Mouse (Mus musculus) heart, postnatal 36 days (tissue): ENCODE data around the gene Samd4b. TPM values are rescaled to one million over a fixed set of nuclear protein-coding genes. Genes with fewer than 3 reads are reported as not detected.

Experiments used
- DNase-seq, 2 experiments: peaks; one replicate each; pipeline ENCODE4 v3.0.0; 2021 to 2022
- intact Hi-C: fragments of 180-260 bp; cut with DNase I; formaldehyde crosslinking; loops from one replicate; pipeline ENCODE4 v1.15.1; 2025
- total RNA-seq, 2 experiments: library from RNA; stranded (reverse); gene quantifications; 2 replicates each; pipeline ENCODE4 v1.2.3; 2021

Gene Samd4b
- total RNA-seq, 2 experiments from 2014 or later, result 20.5 to 24.5 TPM

DNA sequence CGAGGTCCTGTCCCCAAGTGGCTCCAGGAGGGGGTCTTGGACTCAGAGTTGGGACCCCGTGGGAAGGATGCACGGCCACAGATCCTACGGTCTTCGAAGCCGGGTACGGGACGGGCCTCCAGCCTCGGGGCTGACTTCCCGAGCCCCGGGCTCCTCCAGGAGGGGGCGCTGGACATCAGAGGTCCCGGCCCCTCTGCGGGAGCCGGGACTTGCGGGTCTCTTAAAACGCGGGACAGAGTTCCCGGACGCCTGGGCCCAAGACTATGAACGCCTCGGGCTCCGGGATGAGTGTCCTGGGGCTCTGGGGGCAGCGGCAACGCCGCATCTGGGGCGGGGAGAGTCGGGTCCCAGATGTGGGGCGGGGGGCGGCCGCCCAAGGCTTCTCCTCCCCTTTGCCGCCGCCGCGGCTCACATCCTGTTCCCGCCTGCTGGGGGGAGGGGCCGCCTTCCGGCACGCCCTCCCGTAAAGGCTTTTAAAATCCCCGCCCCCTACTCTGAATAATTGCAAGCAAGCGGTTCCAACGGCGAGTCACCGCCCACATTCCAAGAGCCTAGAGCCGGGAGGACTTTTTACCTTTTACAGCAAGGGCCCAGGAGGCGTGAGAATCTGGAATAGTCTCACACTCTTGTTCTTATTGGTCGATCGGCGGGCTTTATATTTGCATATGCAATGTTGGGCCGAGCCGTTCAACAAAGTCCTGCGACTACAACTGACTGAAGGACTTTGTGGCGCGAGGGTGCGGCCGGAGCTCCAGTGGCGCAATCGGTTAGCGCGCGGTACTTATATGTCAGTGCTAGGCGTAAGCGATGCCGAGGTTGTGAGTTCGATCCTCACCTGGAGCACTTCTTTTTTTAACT, 225.5 kb downstream of the Samd4b start, which contains the start of gene Plekhg2:
Plekhg2 (minus strand) TSS at position 349 of the 858 bp plus-strand sequence.
- DNase-seq, result peak; percentile 99 to 100
- intact Hi-C loops, result loop anchor here (1.0 to 10.0 kb wide), 3 partner anchors 14 to 1038 kb away; partner anchors contain the start of gene Ltbp4

DNA sequence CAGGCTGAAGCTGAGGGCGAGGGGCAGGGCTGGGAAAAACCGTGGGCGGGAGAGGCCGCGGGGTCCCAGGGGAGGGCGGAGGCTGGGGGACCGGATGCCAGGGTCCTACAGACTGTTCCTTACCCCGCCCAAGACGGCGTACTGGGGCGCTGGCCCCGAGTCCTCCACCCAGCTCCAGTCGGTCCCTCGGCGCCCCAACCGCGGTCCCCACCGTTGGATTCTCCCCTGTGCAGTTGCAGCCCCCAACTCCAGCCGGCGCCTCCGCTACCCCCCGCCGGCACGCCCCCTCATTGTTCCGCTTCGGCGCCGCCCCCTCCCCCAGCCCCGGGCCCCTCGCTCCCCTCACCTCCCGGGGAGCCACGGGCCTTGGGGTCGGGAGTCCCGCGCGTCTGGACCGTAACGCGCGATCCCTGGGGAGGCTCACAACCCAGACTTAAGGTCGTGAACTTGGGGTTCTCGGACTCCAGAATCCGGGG, 226.4 kb downstream of the Samd4b start:
- peak; percentile 78 to 82 for DNase-seq
- intact Hi-C loops, result loop anchor here (2.0 to 10.0 kb wide), 3 partner anchors 21 to 1037 kb away; partner anchors contain the start of genes Ltbp4 and Rps16

DNA sequence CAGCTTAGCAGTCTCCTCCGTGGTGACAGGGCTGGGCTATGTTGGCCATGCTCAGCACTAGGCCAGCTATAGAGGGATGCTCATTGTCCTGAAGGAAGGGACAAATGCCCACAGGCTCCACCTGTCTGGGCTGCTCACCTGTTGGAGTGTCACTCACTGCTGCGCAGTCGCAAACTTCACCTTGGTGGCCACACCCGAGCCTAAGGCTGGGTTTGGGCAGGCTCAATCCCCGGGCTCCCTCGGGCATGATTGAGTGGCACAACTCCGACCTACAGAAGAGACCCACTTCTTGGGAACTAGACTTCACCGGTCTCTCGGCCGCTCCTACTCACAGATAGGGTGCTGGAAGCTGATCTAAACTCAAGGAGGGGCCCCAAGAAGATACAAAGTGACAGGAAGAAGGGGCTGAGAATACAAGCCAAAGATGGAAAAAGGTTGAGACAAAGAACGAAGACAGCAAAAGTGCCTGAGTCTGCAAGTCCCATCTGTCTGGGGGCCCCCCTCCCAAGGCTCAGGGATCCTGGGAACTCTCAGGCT, 226.9 kb downstream of the Samd4b start:
- no peak for DNase-seq
- intact Hi-C loops, result loop anchor here (2.0 to 10.0 kb wide), 3 partner anchors 20 to 1036 kb away; partner anchors contain the start of genes Ltbp4 and Rps16

DNA sequence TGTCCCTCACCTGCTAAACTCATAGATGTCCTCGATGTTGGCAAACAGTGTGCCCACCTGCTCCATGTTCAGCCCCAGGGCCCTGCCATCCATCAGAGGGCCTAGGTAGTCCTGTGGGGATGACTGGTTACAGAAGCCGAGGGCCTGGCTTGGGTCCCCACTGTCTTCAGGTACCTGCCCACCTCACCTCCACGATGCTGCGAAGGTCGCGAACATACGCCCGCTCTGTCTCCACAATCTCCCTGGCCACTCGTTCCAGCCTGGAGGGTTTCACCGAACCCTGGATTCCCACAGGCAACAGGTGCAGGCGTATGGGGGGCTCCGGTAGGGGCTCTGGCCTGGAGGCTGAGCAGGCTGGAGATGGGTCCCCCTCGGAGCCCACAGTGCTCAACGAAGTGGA, 227.9 kb downstream of the Samd4b start:
- DNase-seq, result no peak
- intact Hi-C loops, result loop anchor here (2.0 to 10.0 kb wide), 3 partner anchors 19 to 1035 kb away; partner anchors contain the start of genes Ltbp4 and Rps16

DNA sequence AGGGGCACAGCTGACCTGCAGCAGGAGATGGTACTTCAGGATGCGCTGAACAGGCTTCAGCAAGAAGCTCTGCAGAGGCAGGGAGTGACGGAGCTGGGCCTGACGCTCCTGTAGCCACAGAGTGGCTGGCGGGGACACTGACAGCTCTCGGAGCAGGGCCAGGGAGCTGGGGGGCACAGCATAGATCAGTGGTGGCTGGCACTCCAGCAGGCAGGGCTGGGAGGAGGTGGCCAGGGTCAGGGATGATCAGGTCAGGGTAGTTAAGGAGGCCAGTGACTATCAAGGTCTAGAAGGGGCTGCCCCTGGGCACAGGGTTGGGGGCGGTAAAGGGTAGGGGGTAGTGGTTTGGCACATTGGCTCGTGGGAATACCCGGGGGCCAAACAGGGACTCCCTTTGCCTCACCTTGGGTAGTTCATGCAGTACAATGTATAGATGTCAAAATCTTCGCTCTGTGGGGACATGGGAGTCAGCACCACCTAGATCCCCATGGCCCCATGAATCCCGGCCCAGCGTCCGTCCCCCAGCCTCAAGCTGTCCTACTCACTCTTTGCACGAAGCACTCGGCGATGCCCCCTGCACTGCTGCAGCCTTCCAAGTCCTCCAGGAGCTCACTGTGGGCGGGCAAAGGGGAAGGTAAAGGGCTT, 229.5 kb downstream of the Samd4b start:
- intact Hi-C loops, result no loop called here
- no peak for DNase-seq

DNA sequence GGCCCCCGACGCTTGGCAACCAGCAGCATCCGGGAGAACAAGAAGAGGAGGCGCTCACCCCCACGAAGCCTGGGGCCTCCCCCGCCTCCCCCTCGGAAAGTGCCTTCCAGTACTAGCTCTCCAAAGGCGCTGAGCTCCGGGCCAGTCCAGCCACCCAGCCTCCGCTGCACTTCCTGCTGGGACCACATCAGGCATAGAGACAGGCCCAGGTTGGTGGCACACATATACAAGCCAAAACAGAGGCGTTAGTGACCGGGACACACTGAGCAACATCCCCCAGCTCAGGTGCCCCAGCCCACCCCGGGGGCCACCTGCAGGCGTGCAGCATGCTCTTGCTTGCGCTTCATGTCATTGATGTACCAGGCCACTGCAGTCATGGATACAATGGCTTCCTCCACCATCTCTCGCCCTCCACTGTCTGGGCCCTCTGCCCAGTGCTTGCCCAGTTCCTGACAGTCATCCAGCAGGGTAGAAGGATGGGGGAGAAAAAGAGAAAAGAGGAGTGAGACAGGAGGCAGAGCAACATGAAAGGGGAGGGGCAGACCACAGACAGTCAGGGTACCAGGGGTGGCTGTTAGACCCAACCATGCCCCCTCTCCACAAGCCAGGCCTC, 230.2 kb downstream of the Samd4b start:
- intact Hi-C loops, result no loop called here
- no peak for DNase-seq

DNA sequence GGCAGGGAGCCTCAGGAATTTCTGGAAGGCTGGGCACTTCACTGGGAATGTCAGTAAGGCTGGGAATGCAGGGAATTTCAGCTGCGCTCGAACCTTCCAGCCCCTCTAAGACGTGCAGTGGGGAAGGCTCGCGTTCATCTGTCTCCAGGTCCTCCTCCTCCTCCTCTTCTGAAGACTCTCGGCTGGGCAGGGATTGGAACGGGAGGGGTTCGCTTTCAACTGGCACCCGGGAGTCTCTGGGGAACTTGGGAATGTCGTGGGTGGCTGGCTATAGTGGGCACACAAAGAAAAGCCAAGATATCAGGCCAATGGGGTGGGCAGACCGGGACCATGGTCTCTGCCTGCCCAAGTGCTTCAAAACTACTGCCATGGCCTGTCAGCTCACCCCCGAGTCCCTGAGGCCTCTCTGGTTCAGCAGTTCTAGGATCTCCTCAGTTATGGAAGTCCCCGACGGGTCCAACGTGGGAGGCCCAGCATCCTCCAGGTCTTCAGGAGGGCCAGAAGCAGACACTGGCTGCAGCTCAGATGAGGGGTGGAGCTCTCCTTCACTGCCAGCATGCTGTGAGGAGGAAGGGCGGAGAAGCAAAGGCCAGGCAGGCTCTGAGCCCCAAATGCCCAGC, 235.4 kb downstream of the Samd4b start:
- intact Hi-C loops, result no loop called here
- DNase-seq, result no peak

DNA sequence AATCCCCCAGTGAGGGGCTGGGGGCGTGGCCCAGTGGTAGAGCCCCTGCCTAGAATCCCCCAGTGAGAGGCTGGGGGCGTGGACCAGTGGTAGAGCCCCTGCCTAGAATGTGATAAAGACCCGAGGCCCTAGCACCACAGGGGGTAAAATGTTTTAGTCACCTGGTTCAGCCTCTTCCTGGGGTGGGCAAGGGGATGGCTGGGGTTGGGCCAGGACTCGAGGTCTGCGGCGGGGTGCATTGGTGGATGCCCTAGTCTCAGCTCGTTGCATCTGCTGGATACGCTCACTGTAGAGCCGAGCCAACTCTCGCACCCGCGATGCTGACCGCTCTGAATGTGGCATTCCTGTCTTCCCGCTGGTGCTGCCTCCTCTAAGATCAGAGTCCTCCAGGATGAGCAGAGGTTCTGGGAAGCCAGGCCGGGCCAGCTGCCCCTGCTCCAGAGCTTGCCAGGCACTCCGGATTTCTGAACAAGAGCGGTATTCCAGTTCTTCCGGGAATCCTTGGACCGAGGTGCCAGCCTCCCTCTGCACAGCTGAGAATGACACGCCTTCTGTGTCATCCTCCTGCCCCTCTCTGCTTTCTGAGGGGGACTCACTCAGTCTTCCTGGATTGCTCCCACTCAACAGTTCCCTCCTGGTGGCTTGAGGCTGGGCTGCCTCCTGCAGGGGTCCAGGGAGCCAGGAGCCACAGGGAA, 236.2 kb downstream of the Samd4b start:
- no peak for DNase-seq
- intact Hi-C loops, result no loop called here

DNA sequence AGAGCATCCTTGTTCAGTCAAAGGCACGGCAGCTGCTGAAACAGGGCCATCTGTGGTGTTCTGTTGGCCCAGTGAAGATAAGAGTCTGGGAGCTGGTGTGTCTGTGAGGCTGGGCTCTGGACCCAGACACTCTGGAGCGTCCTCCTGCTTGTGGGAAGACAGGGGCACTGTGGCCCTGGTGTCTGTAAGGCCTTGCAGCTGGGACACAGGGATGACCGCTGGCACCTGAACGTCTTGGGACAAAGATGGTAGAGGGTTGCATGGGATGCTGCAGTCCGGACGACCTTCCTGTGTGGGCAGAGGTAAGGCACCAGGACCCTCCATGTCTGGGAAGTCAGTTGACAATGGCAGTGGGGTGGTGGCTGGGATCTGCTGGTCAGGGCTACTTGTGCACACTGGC, 237.7 kb downstream of the Samd4b start:
- intact Hi-C loops, result no loop called here
- DNase-seq, result no peak

DNA sequence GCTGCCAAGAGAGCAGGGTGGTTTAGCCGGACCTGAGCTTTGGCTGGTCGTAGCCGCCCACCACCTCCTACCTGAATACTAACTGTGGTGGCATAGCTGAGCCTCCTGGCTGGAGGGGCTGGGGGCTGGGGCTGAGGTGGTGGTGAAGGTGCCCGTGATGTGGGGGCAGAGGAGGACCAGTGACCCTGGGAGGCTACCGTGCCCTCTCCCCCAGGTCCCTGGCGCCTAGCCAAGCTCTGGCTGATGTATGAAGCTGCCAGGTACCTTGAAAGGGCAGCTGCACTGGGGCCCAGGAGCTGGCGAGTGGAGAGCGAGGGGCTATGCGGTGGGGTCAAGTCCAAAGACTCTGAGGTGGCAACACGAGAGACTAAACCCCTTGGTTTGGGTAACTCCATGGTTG, 238.1 kb downstream of the Samd4b start:
- DNase-seq, result no peak
- intact Hi-C loops, result no loop called here

DNA sequence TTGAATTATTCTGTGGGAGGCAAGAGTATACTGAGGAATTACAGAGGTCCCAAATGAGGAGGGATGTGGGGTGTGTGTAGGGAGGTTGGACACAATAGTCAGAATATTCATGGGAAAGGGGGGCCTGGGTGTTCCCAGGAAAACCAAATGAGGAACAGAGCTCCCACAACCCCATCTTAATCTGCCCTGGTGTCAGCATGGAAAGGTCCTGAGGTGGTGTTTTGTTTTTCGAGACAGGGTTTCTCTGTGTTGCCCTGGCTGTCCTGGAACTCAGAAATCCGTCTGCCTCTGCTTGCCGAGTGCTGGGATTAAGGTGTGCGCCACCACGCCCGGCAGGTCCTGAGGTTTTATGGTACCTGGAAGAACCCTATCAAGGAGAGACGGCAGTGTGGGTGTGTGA, 239.5 kb downstream of the Samd4b start:
- intact Hi-C loops, result no loop called here
- no peak for DNase-seq

DNA sequence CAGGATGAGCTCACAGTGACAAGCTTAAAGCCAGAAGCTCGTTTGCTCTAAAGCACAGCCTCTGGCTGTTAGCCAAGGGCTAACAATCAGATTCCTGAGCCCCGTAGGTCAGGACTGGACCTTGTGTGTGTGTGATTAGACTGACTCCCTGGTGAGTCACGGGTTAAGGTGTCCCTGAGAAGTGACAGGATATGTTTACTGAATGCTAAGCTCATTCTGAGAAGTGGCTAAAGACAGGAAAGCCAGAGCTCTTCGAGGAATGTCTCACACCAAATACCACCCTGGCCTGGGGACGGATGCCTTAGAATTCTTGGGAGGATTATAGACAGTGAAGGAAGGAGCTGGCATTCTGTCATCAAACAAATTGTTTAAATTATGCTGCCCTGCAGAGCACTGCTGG, 240.0 kb downstream of the Samd4b start:
- intact Hi-C loops, result no loop called here
- DNase-seq, result no peak

DNA sequence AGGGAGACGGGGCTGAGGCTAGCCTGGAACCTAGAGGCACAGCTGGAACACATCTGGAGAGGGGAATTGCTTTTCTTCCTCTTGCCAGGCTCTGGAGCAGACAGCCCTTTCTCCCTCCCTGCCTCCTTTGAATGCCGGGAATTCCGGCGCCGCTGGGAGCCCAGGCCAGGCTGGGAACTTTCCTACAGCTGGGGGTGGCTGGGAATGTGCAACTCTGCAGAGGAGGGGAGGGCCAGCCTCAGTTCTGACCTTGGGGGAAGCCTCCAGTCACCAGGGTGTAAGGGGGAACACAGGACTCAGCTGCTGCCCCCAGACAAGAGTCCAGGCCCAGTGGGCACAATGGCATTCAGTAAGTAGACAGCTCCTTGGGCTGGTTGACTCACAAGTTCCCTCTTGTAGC, 241.0 kb downstream of the Samd4b start:
- peak; percentile 55 to 61 for DNase-seq
- intact Hi-C loops, result no loop called here

DNA sequence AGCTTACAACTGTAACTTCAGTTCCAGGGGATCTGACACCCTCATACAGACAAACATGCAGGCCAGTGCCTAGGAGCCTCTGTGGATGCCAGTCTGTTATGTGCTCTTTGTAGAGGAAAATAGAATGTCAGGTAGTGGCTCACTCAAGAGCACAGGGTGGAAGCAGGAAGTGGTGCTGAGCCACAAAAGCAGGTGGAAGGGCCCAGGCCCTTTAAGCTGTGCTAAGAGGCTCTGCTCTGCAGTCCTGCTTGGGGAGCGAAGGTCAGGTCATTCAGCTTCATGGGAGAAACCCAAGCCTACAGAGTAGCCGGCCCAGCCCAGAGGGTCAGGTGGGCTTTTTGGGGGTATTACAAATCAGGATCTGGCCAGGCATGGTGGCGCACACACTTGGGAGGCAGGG, 242.7 kb downstream of the Samd4b start:
- intact Hi-C loops, result no loop called here

DNA sequence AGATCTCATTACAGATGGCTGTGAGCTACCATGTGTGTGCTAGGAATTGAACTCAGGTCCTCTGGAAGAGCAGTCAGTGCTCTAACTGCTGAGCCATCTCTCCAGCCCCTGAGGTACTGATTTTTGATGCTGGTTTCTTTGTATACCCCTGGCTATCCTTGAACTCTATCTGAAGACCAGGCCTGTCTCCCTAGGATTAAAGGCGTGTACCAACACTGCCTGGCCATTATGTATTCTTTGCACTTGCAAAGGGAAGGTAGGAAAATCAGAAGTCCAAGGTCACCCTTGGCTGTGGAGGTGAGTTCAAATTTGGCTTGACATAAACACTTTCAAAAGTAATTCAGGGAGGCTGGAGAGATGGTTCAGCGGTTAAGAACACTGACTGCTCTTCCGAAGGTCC, 243.3 kb downstream of the Samd4b start:
- no peak for DNase-seq
- intact Hi-C loops, result no loop called here

More for the DNA sequence above, 242.7 kb downstream of the Samd4b start:
- DNase-seq, result no peak

DNA sequence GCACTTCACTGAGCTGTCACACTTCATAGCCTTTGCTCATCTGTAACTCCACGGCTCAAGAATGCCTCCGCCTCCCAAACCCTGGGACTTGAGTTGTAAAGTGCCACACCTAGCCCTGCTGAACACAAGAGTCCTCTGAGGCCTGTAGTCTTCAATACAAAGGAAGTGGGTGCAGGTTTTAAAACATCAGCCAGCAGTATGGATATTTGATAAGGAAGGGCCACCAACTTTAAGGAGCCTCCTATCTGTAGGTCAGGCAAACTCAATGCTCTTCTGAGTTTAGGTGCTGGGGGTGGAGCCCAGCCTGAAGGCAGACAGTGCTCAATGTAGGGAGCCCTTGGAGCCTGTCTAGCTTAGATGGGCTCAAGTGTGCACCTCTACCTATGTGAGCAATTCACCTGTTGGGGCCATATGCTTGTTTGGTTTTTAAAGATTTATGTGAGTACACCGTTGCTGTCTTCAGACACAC, 243.8 kb downstream of the Samd4b start:
- no peak for DNase-seq
- intact Hi-C loops, result no loop called here

DNA sequence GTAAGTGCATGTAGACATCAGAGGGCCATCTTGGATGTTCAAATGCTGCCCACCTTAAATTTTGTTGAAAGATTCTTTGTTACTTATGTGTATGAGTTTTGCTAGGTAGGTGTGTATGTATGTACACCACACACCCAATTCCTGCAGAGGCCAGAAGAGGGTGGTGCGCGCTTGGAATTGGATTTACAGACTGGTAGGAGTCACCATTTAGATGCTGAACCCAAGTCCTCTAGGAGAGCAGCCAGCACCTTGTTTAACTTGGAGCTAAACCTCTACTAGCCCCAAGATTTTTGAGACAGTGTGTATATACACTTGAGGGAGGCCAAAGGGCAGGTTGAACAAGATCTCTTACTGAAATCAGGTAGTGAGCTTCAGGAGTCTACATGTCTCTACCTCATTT, 244.7 kb downstream of the Samd4b start:
- intact Hi-C loops, result no loop called here
- DNase-seq, result no peak

DNA sequence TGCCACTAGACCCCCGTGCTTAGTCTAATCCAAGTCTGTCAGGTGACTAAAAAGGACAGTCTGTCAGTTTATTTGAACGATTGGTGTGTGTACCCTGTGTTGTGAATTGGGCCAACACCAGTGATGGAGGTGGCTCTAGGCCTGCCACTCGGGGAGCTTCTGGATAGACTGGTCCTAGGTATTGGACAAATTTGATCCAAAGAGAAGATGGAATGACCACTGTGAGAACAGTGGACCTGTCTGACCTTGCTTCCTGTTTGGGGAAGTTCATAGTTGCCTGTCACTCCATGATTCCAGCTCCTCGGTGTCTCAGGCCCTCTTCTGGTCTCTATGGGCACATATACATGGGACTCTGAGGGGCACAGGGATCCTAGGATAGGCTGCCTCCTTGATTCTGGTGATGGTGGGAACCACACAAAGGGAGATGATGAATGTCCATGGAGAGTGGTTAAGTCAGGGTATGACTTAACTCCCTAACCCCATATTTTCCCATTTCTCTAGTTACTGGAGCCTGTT, 246.2 kb downstream of the Samd4b start:
- no peak for DNase-seq
- intact Hi-C loops, result loop anchor here (2.0 kb wide), 1 partner anchor 19 kb away; no protein-coding TSS in a partner anchor

DNA sequence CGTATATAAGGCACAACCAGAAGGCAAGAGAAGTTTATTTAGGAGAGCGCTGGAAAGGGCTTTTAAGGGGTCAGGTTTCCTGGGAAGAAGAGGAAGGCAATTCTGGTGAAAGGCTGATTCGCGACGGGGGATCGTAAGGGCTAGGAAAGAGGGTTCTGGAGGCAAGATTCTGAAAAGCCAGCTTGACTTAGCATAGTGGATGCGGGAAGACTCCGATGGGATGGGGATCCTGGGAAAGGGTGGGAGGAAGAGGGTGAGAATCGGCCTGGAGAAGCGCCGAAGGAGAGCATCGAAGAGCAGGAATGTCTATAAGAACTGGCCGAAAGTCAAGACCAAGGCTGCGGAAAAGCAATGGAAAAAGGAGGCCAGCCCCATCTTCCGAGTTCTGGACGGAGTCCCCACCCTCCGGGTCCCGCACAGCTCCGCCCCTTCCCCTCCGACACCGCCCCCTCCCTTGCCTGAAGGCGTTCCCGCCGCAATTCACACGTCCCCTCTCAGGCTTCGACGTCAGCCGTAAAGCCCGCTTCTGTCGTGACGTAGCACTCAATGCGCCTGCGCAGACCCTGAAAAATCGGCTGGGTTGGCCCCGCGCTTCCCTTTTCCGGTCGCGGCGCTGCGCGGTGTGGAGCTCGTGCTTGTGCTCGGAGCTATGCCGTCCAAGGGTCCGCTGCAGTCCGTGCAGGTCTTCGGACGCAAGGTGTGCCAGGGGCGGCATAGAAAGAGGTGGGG, 247.6 kb downstream of the Samd4b start, which contains the start of gene Rps16:
Rps16 (plus strand) TSS at position 498 of the 729 bp plus-strand sequence.
- intact Hi-C loops, result loop anchor here (2.0 kb wide), 1 partner anchor 20 kb away; no protein-coding TSS in a partner anchor

More for the DNA sequence above, 247.6 kb downstream of the Samd4b start, which contains the start of gene Rps16:
- DNase-seq, result peak; percentile 99
